In the genomic region with DNA sequence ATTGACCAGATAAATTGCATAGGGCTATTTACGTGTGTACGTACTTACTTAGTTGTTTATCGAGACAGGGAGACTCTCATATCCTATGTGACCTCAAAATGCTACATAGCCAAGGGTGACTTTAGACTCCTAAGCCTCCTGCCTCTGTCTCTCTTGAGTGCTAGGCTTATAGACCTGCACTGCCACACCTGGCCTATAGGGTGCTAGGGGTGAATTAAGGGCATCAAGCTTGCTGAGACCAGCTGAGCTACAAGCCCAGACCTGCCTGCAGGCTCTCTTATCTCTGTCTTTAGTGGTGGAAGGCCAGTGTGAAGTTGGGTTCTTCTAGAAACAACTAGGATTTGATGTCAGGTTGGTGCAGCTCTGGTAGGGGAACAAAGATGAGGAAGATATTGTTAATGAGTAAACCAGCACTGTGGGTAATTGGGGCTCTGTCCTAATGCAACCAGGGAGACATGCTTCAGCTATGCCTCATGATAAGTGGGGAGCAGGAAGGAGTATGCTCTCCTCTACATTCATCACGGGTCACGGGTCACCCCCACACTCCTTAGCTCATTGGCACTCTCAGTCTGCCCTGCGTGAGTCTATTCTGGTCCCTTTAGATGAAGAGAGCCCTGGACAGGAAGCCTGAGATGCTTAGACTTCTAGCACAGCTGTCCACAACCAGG, we compare ENCODE assay signal across 26 mouse cellular contexts.
DNase-seq lines count a peak whose midpoint lies in the region; ATAC-seq lines count a peak whose summit lies in the region.
"Had no signal": no experiment of that assay in that cellular context is flagged by ENCODE, and none has a peak within 500 bp of the region (broad histone marks: within the 10 kb centered on the region; RNA-seq: fewer than 3 reads in every experiment).

No protein-coding gene starts in this region.

- H3K9ac ChIP-seq in intestine, embryonic 15.5 days: no peak overlapping the region
- H3K9ac ChIP-seq: forebrain, embryonic 13.5 days; heart, embryonic 12.5 days; heart, embryonic 15.5 days; hindbrain, embryonic 13.5 days had no signal

- no peaks in the 10 kb centered on the region for H3K4me1 ChIP-seq in intestine, embryonic 15.5 days (replicated peaks)
- peaks cover 72% of the 10 kb centered on the region for H3K4me1 ChIP-seq in limb, embryonic 10.5 days
- H3K4me1 ChIP-seq: heart, embryonic 12.5 days had no signal

- no peaks in the 10 kb centered on the region for H3K36me3 ChIP-seq in intestine, embryonic 15.5 days
- no peaks in the 10 kb centered on the region for H3K36me3 ChIP-seq in limb, embryonic 10.5 days
- H3K36me3 ChIP-seq: forebrain, embryonic 10.5 days; heart, embryonic 12.5 days; heart, embryonic 15.5 days; hindbrain, embryonic 10.5 days; hindbrain, embryonic 13.5 days had no signal

- H3K4me3 ChIP-seq in intestine, embryonic 15.5 days (replicated peaks): no peak overlapping the region
- H3K4me3 ChIP-seq in limb, embryonic 10.5 days: no peak overlapping the region
- H3K4me3 ChIP-seq: forebrain, embryonic 10.5 days; forebrain, embryonic 13.5 days; heart, embryonic 12.5 days; heart, embryonic 15.5 days; hindbrain, embryonic 10.5 days; hindbrain, embryonic 13.5 days had no signal

- H3K27me3 ChIP-seq in intestine, embryonic 15.5 days (replicated peaks): no peaks in the 10 kb centered on the region
- peaks cover 43% of the 10 kb centered on the region for H3K27me3 ChIP-seq in limb, embryonic 10.5 days (ENCODE audit: low read depth, poor library complexity, severe bottlenecking)

- H3K4me2 ChIP-seq in intestine, embryonic 15.5 days (replicated peaks): no peak overlapping the region
- H3K4me2 ChIP-seq: forebrain, embryonic 13.5 days; heart, embryonic 12.5 days; heart, embryonic 15.5 days; hindbrain, embryonic 13.5 days had no signal

- peak; percentile 21 for DNase-seq in urinary bladder, postnatal 14 days (ENCODE audit: low spot score)
- no peak for DNase-seq in urinary bladder, postnatal 36 days (ENCODE audit: low spot score in 2 of 2)
- DNase-seq in limb, embryonic 10.5 days (ENCODE audit: low spot score): no peak
- no peak for DNase-seq in right cerebral cortex, postnatal 10 days (ENCODE audit: low spot score in 2 of 2)
- no peak for DNase-seq in yolk sac, embryonic 10.5 days (ENCODE audit: low spot score)
- DNase-seq in heart, adult 18-20 months: no peak
- DNase-seq: adrenal gland, postnatal 10 days; cerebellum, adult 8-10 months; cerebellum, postnatal 10 days; cerebellum, postnatal 36 days; embryo, embryonic 11 days; gastrocnemius, postnatal 10 days; gastrocnemius, postnatal 36 days; heart, postnatal 10 days; heart, postnatal 36 days had no signal

- H3K9me3 ChIP-seq in intestine, embryonic 15.5 days: no peaks in the 10 kb centered on the region
- H3K9me3 ChIP-seq in limb, embryonic 10.5 days (replicated peaks): no peaks in the 10 kb centered on the region
- H3K9me3 ChIP-seq: forebrain, embryonic 10.5 days; forebrain, embryonic 13.5 days; heart, embryonic 12.5 days; heart, embryonic 15.5 days; hindbrain, embryonic 10.5 days; hindbrain, embryonic 13.5 days had no signal

- H3K27ac ChIP-seq in intestine, embryonic 15.5 days: no peak overlapping the region
- H3K27ac ChIP-seq in limb, embryonic 10.5 days: peak overlapping the region; percentile 42
- H3K27ac ChIP-seq: forebrain, embryonic 10.5 days; forebrain, embryonic 13.5 days; heart, embryonic 15.5 days; hindbrain, embryonic 10.5 days; hindbrain, embryonic 13.5 days had no signal

- ATAC-seq in intestine, embryonic 15.5 days: peak; percentile 59
- ATAC-seq: CD4-positive, CD25-positive, alpha-beta regulatory T cell, adult 4 months; forebrain, embryonic 13.5 days; forebrain, embryonic 16.5 days; hindbrain, embryonic 16.5 days; Patski had no signal

- WGBS in intestine, embryonic 15.5 days: 90% methylated on average over 6 of the region's 6 CpGs
- WGBS in limb, embryonic 10.5 days: 89% methylated on average over 6 of the region's 6 CpGs
